Mouse (Mus musculus) spleen, adult 18-20 months (tissue): ENCODE measurements around the gene Cadm2.

Experiments used
- DNase-seq, 2 experiments: peaks; one replicate each; pipeline ENCODE4 v3.0.0; 2022; ENCODE audit warnings: mixed read lengths in 2 of 2

Gene Cadm2

DNA sequence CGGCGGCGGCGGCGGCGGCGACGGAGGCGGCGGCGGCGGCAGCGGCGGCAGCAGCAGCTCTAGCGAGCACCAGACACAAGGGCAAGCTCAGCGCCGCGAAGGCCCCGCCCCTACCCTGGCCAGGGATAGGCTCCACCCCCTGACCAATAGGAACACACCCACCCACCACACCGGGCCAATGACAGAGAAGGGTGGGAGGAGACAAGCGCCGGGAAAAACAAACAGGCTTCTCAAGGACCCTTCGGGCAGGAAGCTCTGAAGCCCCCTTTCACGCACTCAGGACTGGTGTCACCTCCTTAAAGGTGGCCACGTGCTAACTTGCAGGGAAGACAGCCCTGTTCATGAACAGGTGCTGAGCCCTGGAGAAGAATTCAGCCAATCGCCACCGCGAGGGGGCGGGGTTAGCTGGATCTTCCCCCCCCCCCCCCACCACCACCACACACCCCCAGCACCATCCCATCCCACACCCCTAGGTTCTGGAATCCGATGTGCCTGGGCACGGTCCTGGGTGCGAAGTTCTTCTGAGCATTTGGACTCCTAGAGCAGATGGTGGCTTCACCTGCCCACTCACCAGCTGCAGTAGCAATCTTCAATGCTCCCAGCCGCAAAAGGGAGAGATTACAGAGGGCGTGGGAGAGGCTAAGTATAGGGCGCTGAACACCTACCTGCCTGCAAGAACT, at the start of gene Cadm2:
Gene Cadm2 (minus strand): TSS at position 83 of the 680 bp plus-strand sequence.
- peak; percentile 48 to 55 for DNase-seq

DNA sequence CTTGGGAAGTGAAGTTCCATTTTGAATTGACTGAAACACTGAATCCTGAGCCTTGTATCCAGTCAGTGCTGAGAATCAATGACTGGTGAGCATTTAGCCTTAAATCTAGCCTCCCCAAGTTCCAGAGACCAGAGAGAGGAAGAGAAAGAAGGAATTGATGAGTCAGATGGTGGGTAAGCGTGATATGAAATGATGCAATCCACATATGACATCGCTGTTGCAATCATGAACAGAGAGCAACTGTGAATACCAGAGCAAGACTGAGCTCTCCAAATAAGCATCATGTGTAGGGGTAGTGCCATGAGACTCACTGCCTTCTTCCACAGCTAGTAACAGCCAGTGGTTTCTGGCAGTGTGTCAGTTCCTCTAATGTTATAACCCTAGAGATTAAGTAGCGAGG, 26.2 kb upstream of the Cadm2 start:
- no peak for DNase-seq

DNA sequence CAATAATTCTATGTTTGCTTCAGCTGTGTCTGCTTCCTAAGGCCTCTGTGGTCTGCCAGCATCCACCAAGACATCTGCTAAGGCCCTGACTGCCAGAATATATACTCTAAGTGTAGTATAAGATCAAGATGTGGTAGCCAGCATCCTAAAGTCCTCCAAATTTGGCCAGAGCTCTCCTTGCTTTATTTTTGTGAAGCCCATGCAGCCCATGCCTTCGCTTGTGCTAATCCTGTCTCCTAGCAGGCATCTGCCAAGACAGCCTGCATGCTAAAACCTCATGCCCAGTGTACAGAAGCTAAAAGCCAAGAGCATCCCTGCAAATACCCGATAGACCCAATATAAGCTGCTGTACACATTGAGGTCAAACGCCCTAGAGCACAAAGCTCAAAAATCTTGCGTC, 22.9 kb upstream of the Cadm2 start:
- no peak for DNase-seq

DNA sequence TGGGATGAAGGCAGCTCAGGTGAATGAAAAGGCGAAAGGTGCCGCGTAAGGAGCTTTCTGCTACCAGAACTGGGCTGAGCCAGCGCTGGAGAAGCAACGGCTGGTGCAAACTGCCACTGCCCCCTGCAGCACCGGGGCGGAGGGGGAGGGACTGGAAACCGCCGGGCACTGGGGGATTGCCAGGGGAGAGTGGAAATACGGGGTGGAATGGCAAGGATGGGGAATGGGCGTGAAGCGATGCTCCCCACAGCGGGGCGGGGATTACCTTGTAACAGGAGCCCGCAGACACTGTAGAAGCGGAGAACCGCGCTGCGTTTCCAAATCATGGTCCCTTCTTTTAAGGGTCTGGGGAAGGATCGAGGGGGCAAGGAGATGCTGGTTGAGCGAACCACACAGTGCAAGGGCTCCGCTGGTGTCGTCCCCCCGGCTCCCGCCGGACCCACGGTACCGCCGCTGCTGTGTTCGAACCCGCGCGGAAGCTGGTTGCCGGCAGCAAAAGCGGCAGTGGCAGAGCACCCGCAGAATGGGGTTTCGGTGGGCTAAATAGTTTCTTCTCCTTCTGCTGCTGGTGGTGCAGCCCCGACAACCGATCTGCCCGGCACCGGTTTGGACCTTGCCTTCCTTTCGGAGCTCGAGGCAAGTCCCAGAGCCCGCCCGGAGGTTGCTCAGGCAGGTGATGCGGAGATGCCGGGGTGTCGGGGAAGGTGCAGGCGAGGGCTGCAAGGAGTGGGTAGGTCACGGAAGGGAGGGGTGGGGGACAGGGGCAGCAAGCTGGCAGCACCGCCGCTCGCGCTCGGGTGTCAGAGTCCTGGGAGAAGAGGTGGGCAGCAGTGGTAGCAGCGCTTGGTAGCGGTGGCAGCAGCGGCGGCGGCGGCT, 564 bp downstream of the Cadm2 start:
- DNase-seq, result peak in 1 of 2 experiments; percentile 1

DNA sequence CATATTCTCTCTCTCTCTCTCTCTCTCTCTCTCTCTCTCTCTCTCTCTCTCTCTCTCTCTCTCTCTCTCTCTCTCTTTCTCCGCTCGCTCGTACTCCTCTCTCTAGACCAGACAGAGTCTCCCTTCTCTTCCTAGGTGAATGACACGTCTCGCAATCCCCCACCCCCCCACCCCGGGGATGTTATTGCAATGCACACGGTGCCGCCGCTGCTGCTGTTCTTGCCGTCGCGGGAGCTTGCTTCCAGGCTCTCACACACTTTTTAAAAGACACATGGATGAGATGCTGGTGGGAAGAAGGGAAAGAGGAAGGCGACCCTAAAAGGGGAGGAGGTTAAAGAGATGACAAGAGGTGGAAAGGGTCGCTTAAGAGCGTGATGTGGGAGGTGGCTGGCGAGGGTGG, 1.3 kb downstream of the Cadm2 start:
- DNase-seq, result no peak

DNA sequence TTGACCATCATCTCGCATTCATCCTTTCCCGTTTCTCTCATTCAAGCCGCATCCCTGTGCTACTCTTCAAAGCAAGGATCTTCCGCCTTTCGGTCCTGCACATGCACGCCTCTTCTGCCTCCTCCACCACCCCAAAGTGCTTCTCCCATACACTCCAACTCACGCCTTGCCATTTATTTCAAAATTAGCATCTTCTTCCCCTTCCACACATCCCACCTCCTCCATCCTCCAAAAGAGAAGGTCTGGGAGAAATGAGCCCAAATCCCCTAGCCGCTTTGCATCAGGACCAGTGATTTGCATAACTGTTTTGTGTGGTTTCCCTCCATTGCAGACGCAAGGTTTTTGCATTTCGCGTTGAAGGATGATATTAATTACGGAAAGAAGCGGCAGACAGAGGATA, 1.9 kb downstream of the Cadm2 start:
- no peak for DNase-seq

DNA sequence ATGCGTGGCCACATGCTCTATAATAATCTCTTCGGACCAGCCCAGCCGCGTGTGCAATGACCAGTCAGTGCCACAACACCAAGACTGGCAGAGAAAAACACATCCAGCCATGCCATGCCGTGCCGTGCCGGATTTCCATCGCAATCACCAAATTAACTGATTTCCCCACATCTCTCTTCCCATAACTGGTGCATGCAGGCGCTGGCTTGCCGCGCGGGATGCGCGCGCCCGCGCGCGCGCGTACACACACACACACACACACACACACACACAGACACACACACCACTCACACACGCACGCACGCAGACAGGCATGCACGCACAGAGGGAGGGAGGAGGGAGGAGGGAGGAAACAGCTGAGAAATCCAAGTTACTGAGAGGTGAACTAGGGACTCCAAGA, 2.9 kb downstream of the Cadm2 start:
- no peak for DNase-seq

DNA sequence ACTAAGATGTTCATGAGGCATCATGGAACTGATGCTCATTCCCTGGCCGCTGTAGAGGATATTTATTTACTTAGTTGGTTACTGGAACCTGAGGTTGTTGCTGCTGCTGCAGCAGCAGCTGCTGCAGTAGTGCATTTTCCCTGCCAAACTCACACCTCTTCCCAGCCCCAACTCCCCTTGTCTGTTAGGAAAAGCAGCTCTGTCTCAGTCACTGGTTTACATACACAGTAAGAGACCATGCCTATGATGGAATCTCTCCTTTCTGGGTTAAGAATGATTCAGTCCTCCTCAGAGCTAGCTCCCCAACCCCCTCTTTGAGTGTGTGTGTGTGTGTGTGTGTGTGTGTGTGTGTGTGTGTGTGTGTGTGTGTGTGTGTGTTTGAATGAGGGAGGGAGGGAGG, 3.5 kb downstream of the Cadm2 start:
- no peak for DNase-seq

DNA sequence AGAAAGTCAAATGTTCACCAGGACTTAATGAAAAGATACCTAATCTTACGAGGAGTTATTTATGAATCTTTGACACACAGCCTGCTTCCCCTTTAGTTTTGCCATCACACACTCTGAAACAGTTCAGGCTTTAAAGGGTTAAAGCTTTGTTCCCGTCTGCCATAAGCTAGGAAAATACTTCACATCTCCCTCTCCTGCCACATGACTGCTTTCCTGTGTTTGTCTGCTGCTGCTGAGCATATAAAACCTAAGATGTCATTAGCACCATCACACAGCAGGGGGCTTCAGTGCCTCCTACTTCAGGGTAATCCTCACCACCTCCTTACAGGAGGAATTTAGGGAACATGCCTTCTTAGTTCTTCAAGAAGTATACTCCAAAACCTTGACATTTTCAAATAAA, 6.8 kb downstream of the Cadm2 start:
- no peak for DNase-seq

DNA sequence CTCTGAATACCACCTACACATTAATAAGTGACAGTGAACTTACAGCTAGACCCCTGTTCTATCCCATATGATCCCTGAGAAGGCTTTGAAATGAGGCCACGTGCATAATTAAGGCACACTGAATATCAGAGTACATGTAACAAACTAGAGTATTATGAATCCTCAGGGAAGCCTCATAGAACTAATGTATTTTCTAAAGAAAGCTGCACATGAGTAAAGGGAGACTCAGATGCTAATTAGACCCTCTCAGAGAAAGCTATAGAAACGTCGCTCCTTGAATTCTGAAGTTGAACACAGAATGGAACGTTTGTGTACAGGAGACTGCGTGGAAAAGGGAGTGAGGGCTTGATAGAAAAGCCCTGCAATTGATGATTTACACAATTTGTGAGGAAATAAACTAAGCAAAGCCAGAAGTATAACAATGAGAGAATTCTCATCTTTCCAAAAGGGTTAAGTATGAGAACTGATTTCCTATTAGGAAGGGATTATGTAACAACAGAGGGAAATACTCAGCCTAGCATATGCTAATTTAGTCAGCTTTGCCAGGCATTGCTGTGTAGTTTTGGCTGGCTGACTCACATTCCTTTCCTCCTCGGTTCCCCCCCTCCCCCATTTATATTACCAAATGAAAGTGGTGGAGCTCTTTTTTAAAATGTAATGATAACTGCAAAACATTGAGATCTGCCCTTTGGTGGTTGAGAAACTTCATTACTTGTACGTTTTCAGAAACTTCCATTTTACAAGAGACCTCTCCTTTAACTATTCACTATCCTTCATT, 9.6 kb downstream of the Cadm2 start:
- DNase-seq, result no peak

DNA sequence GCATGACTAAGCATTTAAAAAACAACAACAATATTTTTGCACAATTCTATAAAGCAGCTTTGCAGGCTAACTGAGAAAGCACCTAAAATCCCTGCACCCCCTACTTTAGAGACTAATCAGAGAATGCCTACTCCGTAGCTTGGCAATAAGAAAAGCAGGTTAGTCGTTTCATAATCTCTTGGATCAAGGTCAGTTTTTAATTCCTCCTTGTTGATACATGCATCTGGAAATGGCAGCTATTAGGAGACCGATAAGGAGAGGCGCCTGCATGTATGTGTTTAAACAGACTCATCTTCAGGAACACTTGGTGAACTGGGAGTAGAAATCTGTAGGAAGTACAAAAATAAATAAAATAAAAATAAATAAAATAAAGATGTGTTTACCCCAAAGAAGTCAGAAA, 11.6 kb downstream of the Cadm2 start:
- no peak for DNase-seq

DNA sequence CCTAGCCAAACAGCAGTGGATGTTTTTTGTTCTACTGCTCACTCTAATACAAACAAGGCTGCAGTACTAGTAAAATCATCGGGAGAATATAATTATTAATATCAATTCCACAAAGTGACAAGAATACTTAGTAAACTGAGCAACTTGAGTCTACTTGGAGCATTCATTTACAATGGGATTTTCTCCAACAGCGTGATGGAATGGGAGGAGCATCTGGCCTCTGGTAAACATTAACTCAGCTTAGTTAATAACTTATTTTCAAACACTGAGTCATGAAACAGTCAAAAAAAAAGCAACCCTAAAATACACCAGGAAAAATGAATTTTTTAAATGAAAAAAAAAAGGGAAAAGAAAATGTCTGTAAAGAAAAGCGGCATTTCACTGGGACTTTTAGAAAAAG, 12.2 kb downstream of the Cadm2 start:
- no peak for DNase-seq

DNA sequence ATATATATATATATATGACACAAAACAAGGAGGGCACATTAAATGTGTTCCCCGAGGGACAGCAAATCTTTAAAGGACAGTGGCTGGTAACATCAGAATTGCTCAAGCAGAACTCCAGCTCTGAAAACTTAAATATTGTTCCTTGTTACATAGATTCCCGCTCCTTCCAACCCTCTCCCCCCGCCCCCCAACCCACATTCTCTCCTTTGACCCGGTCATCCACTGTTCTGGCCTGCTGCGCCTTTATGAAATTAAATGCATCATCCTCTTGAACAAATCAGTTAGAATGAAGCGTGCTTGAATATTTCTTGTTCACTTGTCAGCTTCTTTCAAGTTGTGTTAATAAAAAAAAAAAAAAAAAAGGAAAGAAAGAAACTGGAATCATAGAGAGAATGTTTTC, 15.0 kb downstream of the Cadm2 start:
- DNase-seq, result no peak

DNA sequence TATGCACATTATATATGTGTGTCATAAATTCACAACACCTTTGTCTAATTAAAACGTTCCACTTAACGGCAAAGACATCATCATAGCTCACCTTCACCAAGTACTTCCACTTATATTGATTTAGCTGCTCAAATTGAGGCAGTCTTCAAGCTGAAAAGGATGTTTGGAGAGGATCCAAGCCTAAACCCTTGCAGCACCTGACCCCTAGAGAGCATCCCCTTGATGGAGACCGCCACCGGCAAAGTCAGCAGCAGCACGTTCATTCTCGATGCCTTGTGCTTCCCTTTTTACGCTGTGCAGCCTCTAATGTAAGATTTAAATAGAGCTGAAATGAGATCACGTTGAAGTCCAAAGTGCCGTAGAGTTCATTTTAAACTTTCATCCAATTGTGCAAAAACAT, 20.7 kb downstream of the Cadm2 start:
- no peak for DNase-seq

DNA sequence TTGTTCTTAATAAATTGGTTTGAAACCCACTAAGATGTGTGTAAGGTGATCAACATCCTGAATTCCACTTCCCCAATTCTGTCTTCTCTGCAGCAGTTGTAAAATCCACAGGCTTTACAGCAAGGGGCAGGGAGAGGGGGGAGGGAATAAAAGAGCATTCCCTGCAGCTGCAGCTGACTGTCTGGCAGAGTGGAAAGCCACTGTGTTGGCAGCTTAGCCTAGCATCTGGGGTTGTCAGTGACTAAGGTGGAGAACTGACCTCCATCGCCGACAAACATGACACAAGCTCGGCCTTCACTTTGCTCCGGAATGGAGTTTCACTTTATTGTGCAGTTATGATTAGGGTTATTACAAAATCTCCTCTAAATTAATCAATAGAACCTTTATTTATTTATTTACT, 21.9 kb downstream of the Cadm2 start:
- DNase-seq, result no peak

DNA sequence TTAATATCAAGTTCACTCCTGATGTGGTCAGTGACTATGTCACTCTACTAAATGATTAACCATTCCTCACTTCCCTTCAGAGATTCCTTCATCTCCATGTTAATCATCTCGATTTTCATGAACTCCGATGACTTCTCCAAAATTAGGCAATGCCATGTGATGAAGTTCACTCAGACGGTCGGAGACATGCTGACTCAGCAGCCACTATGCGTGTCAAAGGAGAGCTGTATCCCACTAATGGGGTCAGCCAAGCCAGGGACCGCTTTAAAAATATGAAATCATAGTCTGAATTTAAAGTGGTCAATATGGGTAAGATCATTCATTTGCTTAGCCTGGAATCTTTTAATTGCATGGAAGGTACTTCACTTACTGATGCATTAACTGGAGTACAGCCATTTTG, 29.7 kb downstream of the Cadm2 start:
- DNase-seq, result no peak

DNA sequence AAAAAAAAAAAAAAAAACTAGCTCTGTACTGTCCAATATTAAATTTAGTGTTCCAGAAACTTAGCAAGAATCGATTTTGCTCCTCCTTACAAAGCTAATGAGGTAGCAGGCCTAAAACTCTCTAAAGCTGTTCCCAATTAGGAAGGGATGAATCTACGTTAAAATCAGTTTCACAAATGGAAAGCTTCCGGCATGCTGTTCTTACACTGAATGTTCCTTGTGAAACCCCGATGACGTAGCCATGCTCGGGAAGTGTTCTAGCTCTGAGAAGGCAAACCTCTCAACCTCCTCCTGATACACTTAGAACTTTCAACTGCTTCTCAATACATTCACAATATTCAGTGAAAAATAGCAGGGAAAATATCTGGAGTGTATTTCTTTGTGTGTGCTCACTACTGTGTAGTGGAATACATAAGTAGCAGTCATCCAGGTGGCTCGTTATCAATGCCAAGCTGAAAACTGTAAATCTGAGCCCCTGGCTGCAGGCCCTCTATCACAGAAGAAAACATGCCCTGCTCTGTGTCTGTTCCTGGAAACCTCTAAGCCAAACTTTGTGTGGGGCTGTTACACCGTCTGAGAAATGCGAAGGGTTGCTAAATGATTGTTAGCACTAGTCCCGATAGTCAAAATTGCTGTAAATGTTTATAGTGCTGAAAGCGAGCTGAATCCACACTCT, 41.7 kb downstream of the Cadm2 start:
- no peak for DNase-seq

DNA sequence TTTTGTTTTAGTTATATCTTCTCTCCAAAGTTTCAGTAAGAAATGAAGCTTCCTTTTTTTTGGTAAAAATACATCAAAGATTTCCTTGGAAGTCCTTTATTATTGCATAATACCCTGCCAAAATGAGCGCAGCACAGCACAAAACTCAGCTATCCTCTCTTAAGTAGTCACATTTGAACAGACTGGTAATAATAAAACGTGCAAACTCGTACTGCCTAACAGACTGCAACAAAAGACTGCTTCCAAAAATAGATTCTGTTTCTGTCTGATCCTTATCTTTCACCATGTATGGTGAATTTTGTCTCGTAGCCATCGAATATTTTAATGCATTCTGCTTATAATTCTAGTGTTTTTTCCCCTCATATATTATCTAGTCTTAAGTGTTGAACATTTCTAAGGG, 45.2 kb downstream of the Cadm2 start:
- DNase-seq, result no peak

DNA sequence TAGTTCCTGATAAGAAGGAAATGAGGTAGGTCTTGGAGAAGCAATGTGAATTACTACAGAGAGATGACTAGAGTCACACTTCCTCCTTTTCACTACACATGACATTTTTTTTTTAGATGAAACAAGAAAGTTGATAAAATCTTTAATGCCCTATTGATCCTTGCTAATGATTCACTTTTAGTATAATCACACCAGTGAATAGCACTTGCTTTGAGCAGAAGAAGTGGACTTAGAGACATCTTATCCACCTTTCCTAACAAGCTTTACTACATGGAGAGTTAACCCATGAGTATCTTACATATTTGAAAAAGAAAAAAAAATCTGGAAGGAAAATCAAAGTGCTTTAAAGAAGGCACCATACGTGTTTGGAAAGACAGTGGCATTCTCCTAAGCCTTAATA, 93.7 kb downstream of the Cadm2 start:
- no peak for DNase-seq

DNA sequence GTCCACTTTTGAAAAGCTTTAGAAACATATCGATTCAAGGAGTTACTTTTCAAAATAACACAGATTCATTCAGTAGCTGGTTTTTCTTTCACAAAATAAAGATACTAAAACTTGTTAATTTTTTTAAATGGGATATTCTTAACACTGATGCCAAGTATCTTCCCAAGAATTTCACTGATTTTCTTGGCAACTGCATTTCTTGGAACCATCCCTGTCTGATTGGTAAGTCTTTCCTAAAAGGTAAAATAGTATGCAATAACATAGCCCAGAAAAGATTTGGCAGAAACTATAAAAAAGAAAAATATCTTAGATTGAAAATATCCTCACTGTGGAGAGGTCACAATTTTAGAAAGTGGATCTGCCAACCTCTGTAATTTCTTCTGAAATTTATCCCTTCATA, 95.8 kb downstream of the Cadm2 start:
- no peak for DNase-seq

DNA sequence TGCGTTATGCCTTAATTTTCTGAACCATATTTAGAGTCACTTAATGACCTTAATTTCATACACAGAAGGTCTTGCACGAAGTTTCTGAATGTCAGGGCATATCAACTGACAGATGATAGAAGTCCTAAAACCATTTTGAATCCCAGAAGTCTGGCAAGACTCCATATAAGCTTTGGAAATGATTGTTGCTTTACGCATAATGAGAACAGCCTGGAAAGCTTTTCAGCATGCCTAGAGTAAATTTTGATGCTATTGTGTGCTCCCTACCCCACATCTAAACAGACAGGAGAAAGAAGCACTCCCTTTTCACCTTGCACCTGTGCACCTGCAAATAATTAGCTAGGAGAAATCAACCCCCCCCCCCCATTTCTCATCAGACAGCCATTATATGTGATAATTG, 102.4 kb downstream of the Cadm2 start:
- DNase-seq, result no peak

DNA sequence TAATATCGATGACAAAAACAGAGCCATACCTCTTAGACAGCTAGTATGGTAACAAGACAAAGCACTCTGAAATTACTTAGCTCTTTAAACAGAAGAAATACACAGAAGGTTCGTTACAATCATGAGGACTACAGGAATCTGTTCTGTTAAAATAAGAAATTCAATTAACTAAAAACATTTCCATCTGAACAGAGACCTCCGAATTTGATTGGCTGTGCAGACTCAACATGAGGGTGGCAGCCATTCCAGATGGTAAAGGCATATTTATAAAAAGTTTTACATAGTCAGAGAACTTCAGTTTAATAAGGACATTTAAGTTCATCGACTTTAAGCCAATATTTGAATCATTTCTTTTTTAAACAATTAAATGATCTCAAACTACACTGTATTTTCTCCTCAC, 105.2 kb downstream of the Cadm2 start:
- no peak for DNase-seq

DNA sequence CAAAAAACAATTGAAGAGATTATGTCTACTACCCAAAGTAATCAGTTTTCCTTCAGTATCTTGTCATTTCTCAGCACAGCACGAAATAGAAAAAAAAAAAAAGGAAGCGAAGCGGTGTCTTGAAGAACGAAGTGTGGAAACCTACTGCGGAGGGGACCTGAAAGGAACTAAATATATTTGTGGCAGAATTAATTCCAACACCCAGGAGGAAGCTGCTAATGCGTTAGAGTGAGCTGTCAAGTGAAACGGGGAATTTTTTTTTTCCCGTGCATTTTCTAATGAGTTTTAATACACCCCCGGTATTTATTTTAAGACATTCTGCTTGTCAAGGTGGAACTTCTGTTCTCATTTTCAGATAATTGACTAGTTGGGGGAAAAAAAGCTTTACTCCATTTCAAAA, 111.6 kb downstream of the Cadm2 start:
- DNase-seq, result no peak
